Mouse (Mus musculus) urinary bladder, postnatal 36 days (tissue): ENCODE data around the gene Slc12a9.
A peak's percentile ranks its signal among the peaks of the same experiment; 100 is the strongest.

Experiments used
- DNase-seq, 2 experiments: peaks; one replicate each; pipeline ENCODE4 v3.0.0; 2022; ENCODE audit warnings: low spot score in 2 of 2, mixed read lengths in 1 of 2

The Slc12a9 gene

DNA sequence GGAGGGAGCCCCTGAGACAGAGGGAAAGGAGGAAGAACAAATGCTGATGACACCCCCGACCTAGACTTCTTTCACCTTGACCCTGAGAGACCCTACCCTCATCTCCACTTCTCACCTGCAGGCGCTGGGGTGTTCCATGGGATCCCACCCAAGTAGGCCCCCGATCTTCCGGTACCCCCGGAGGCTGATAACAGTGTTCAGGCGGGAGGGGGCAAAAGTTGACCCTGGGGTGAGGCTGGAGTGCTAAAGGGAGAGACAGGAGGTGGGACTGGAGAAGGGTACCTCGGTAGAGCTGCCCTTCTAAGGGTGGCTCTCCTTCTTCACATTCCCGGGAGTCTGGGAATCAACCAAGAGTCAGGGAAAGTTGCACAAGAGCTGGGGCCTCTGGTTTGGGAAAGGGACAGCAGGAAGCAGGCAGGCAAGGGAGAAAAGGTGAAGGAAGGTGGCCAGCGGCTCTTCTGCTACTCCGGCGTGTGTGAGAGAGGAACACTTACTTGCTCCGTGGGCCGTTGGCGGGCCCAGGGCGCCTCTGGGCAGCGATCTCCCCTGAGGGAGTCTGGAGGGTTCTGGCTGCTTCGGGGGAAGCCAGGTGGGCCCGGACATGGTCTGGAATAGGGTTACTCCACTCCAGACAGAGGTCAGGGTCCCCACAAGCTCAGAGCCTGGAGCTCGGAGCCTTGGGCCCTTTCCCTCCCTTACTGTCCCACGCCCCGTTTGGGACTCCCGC lies 19.8 kb downstream of the Slc12a9 start:
- DNase-seq, result no peak

GRCm38 (mm10) chr5:137308356-137308755 lies 25.0 kb downstream of the Slc12a9 start:
- DNase-seq, result no peak

DNA sequence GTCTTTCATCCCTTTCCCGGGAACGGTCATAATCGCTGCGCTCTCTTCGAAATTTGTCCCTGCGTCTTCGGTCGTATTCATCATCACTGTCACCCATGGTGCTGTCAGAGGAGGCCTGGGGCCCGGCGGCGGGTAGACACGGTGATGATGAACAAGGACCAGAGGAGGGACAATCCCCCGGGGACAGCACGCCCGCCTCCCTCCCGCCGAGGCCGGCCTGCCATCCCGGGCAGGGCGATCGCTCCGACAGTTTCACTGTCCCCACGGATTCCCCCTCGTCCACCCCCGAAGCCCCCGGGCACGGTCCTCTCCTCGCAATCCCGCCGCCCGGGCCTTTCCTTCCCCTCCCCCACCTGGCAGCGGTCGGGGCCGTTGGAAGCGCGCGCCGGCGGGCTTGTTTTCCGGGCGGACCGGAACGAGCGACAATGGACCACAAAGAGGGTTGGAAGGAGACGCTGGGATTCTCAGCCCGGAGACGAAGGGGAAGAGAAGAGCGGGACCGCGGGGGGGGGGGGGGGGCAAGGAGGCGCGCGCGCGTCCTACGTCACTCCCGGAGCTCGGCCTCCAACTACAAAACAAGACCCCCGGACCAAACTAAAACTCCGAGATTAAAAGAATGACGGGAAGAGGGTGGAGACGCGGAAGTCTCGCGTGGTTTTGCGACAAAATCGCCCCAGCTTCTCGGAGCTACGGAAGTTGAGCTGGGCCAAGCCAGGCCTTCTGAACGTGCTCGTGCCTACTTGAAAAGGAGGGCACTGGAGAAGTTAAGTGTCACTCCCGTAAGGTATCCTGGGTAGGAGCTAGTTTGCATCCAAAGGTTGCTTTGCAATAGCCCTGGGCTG lies 26.1 kb downstream of the Slc12a9 start, which contains the start of gene Srrt:
Gene Srrt (minus strand): TSS at position 604 of the 842 bp plus-strand sequence.
- DNase-seq, result peak; percentile 88 to 90

GRCm38 (mm10) chr5:137306439-137307005 lies 26.9 kb downstream of the Slc12a9 start:
- DNase-seq, result no peak

- DNase-seq, result no peak
Observed at GRCm38 (mm10) chr5:137305822-137306221, 27.6 kb downstream of the Slc12a9 start.

DNA sequence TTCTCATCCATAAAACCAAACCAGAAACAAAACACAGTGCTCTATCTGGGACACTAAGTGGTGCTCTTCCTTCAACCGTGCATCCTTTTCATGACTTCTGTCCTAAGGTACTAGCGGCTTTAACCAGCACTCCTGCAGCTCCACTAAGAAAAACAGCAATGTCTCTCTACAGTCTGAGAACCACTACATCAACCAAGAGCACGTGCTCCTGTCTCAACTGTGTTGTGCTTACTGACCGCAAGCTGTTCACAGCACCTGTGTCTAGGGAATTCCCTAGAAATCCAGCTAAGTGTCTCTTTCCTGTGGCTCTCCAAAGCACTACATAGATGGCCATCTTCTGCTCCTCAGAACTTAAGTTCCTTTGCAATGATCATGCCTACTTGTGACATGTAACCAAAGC lies 28.6 kb downstream of the Slc12a9 start:
- DNase-seq, result no peak

DNA sequence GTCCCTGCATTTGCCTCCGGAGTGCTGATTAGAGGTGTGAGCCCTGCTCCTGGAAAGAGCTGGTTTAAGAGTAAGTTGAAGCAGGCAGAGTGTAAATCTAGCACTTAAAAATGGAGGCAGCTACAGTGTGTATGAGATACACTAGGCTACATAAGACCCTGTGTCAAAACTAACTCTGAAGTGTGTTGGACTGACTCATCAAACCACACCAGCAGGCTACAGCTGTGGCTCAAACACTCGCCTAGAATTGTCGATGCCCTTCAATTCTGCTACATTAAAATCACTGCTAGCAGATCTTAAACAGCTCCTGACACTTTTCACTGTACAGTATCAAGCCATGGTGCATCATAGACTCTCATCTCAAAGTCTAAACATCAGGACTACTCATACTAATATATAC lies 29.2 kb downstream of the Slc12a9 start:
- DNase-seq, result no peak

- DNase-seq, result no peak
Observed at GRCm38 (mm10) chr5:137303609-137304008, 29.8 kb downstream of the Slc12a9 start.

GRCm38 (mm10) chr5:137301253-137301652 lies 32.1 kb downstream of the Slc12a9 start:
- no peak for DNase-seq

DNA sequence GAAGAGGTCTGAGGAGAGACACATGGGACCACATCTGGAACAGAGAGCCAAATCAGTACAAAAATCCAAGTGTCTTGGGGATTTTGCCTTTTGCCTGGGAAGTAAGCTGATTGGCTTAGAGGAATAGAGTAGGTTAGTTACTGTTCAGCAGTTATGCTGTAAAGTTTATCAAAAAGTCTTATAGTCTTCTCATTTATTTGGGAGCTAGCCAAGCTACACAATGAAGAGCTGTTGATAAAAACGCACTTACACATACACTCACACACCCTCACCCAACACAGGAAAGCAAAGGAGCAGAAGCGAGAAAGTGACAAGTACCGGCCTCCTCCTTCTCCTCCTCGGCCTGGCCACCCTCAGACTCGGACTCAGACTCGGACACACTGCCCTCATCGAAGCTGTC lies 34.2 kb downstream of the Slc12a9 start:
- no peak for DNase-seq

- DNase-seq, result no peak
Observed at GRCm38 (mm10) chr5:137297126-137297525, 36.3 kb downstream of the Slc12a9 start.

- no peak for DNase-seq
Observed at GRCm38 (mm10) chr5:137295712-137296111, 37.7 kb downstream of the Slc12a9 start.

DNA sequence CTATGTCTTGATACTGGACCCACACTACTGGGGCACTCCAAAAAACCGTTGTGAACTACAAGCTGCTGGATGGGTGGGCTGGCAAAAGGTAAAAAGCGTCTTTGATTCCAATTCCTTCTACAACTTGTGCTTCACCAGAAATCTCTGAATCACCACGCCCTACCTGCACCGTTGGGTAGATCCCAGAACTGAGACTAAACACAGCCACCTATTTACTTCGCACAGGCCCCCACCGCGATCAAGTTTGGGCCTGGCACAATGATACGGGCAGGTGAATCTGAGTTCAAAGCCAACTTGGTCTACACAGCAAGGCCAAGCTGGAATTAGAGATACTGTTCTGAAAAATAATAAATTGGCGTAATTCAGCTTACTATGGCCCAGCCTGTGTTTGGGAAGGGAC lies 38.1 kb downstream of the Slc12a9 start:
- DNase-seq, result no peak

DNA sequence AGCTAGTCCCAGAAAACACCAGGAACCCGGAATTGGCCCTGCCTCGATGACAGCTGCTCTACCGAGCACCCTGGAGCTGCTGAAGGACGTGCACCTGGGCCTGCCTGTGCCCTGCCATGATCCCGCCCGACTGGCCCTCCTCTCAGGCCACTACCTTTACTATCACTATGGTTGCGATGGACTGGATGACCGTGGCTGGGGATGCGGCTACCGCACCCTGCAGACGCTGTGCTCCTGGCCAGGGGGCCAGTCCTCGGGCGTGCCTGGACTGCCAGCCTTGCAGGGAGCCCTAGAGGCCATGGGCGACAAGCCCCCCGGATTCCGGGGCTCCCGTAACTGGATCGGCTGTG lies 38.7 kb downstream of the Slc12a9 start:
- DNase-seq, result no peak

- DNase-seq, result peak; percentile 94 to 95
Observed at GRCm38 (mm10) chr5:137293839-137294743, 39.3 kb downstream of the Slc12a9 start, which contains the start of gene Ufsp1. Gene Ufsp1, plus strand, starts transcription at chr5:137294629.

DNA sequence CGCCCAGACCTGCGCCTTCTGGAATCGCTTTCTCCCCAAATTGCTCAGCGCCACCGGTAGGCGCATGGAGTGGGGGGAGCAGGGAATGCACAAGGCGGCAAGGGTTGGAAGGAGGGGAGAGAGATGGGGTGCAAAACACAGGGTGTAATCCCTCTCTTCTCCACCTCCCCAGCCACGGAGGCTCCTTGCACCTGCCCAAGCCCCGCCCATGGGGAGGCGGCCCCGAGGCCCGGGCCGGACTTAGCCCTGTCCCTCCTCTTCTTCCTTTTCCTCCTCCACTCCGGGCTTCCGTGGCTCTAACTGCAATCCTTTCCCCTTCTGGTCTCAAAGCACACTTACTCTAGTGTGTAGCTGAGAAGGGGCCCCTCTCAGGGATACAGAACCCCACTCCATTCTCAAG lies 40.1 kb downstream of the Slc12a9 start:
- DNase-seq, result peak; percentile 76 to 86

GRCm38 (mm10) chr5:137291381-137291926 lies 41.9 kb downstream of the Slc12a9 start:
- no peak for DNase-seq

GRCm38 (mm10) chr5:137290677-137291076 lies 42.7 kb downstream of the Slc12a9 start:
- peak in 1 of 2 experiments; percentile 63 for DNase-seq

DNA sequence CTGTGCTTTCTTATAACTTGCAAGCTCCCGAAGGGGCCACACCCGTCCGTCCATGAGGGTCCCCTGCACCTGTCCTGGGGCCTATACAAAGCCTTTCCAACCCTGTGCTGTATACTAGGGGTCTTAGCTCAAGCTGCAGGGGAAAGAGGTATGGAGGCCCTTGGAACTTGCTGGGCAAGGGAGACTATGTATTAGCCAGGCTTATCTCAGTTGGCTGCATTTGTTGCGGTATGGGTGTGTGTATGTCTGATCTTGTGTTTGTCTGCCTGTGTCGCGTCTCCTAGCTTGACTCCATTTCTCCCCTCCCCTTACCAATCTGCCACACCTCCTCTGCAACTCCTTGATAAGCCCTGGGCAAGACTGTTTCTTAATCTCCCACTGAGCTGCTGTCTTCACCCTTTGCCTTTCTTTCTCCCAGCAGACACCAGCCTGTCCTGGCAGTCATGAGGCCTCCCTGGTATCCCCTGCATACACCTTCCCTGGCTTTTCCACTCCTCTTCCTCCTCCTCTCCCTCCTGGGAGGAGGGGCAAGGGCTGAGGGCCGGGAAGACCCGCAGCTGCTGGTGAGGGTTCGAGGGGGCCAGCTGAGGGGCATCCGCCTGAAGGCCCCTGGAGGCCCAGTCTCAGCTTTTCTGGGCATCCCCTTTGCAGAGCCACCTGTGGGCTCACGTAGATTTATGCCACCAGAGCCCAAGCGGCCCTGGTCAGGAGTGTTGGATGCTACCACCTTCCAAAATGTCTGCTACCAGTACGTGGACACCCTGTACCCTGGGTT lies 43.6 kb downstream of the Slc12a9 start:
- no peak for DNase-seq

DNA sequence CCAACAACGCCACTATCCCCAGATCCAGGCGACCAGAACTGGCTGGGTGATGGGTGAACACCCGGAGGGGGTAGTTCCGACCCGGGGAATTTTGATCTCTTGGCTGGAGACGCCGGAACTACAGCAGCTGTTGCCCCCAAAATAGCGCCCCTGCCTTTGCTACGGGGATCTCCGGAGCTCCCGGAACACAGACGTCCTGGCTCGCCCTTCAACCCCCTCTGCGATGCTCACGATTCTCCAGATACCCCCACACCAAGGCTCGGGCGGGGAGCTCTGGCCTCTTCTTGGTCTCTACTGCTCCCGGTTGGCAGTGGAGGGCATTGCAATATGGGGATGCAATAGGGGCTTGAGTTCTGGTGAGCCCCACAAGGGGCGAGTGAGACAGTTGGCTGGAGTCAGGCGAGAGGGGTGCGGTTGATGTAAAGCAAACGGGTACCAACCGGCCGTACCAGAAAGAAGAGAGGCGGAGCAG lies 44.4 kb downstream of the Slc12a9 start:
- no peak for DNase-seq
